Mouse (Mus musculus) kidney, postnatal 36 days (tissue): ENCODE results near the gene Vmn1r179.
"Not testable (repeated sequence)": the region's sequence is repeated elsewhere in the genome, so short reads cannot be mapped to it uniquely, and the experiment has no call there.

Experiments
- DNase-seq, 2 experiments: peaks; one replicate each; pipeline ENCODE4 v3.0.0; 2021 to 2022; ENCODE audit warnings: mixed read lengths in 2 of 2

Gene Vmn1r179

DNA sequence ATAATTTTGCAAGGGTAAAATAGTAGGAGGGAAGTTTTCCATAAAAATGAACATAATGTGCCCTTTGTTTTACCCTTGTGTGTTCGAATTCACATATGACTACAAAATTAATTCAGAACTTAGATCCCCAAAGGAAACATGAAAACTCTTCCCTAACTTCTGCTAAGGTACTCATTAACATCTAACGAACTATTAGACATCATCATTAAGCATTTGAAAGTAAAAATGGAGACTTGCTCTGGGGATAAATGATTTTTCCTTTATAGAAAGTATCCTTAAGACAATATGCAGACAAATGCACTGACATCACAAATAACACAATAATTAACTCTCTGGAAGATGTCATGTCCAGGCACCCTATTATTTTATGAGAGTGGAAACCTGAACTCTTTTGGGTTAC lies at the start of gene Vmn1r179:
Gene Vmn1r179, plus strand, starts transcription at position 301 of the 400 bp plus-strand sequence.
- DNase-seq, result no peak

DNA sequence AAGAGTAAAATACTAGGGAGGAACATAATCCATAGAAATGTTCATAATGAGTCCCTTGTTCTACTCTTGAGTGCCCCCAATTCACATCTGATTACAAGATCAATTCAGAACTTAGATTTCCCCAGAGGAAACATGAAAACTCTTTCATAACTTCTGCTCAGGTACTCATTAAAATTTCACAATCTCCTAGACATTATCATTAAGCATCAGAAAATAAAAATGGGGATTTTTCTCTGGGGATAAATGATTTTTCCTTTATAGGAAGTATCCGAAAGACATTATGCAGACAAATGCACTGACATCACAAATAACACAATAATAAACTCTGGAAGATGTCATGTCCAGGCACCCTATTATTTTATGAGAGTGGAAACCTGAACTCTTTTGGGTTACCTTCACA lies 35.1 kb upstream of the Vmn1r179 start, which contains the start of gene Vmn1r178:
Gene Vmn1r178, plus strand, starts transcription at position 301 of the 400 bp plus-strand sequence.
- DNase-seq, result no peak

DNA sequence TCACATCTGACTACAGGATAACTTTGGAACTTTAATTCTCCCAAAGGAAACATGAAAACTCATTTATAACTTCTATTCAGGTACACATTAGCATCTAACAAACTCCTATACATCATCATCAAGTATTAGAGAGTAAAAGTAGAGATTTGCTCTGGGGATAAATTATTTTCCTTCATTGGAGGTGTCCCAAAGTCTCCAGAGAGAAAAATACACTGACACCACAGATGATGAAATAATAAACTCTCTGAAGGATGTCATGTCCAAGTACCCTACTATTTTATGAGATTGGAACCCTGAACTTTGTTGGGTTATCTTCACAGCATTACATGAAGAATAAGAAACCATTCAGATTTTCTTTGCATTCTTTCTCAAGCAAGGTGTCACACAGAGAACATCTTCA lies 23.6 kb downstream of the Vmn1r179 start, which contains the start of gene Vmn1r180:
Gene Vmn1r180, plus strand, starts transcription at position 301 of the 400 bp plus-strand sequence.
- no peak for DNase-seq

DNA sequence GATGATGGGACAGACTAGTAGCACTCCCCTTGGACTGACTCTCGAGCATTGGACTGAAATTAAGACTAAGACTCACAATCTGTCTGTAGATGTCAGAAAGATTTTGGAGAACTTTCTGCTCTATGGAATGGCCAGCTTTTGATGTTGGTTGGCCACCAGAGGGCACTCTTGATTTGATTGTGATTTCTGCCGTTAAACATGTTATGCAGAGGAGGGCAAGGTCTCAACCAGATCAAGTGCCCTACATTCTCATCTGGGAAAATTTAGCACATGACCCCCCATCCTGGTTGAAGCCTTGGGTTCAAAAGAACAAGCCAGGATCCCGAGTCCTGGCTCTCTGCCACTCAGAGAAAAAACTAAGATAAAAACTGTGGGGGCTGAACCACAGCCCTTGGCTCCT lies 41.3 kb downstream of the Vmn1r179 start:
- peak; percentile 15 to 37 for DNase-seq

- DNase-seq, result not testable (repeated sequence)
Observed at GRCm38 (mm10) chr7:23974315-23974714, 47.5 kb downstream of the Vmn1r179 start, which contains the start of gene Vmn1r181. TSS of gene Vmn1r181 (plus strand) at chr7:23974615.
